Mouse (Mus musculus): ENCODE results near the gene Kcnh7.

The Kcnh7 gene

GRCm38 (mm10) chr2:63183563-63184545 is at the start of gene Kcnh7:
Gene Kcnh7, minus strand, starts transcription at chr2:63184287.
- in situ Hi-C loops (cut with MboI, MseI): no loop called here

- in situ Hi-C loops (cut with MboI, MseI): no loop called here
These were observed 23.3 kb upstream of the Kcnh7 start for GRCm38 (mm10) chr2:63207435-63207834.

- in situ Hi-C loops (cut with MboI, MseI): no loop called here
These were observed 1.9 kb upstream of the Kcnh7 start for GRCm38 (mm10) chr2:63186014-63186413.

- in situ Hi-C loops (cut with MboI, MseI): no loop called here
These were observed 704 bp upstream of the Kcnh7 start for GRCm38 (mm10) chr2:63184551-63185430.

- in situ Hi-C loops (cut with MboI, MseI): no loop called here
These were observed 30.4 kb downstream of the Kcnh7 start for GRCm38 (mm10) chr2:63153701-63154100.

GRCm38 (mm10) chr2:63127762-63128516 is 56.1 kb downstream of the Kcnh7 start:
- in situ Hi-C loops (cut with MboI, MseI): no loop called here

- in situ Hi-C loops (cut with MboI, MseI): no loop called here
These were observed 63.8 kb downstream of the Kcnh7 start for GRCm38 (mm10) chr2:63120316-63120715.

- in situ Hi-C loops (cut with MboI, MseI): no loop called here
These were observed 66.6 kb downstream of the Kcnh7 start for GRCm38 (mm10) chr2:63117209-63118193.

- in situ Hi-C loops (cut with MboI, MseI): no loop called here
These were observed 78.1 kb downstream of the Kcnh7 start for GRCm38 (mm10) chr2:63105971-63106370.

GRCm38 (mm10) chr2:63099676-63100075 is 84.4 kb downstream of the Kcnh7 start:
- in situ Hi-C loops (cut with MboI, MseI): no loop called here

GRCm38 (mm10) chr2:63091775-63092174 is 92.3 kb downstream of the Kcnh7 start:
- in situ Hi-C loops (cut with MboI, MseI): no loop called here

GRCm38 (mm10) chr2:63090447-63090846 is 93.6 kb downstream of the Kcnh7 start:
- in situ Hi-C loops (cut with MboI, MseI): no loop called here

- in situ Hi-C loops (cut with MboI, MseI): no loop called here
These were observed 125.7 kb downstream of the Kcnh7 start for GRCm38 (mm10) chr2:63058386-63058785.

GRCm38 (mm10) chr2:63049884-63050283 is 134.2 kb downstream of the Kcnh7 start:
- in situ Hi-C loops (cut with MboI, MseI): no loop called here

- in situ Hi-C loops (cut with MboI, MseI): no loop called here
These were observed 144.4 kb downstream of the Kcnh7 start for GRCm38 (mm10) chr2:63039718-63040117.

GRCm38 (mm10) chr2:63014909-63015308 is 169.2 kb downstream of the Kcnh7 start:
- in situ Hi-C loops (cut with MboI, MseI): no loop called here

- in situ Hi-C loops (cut with MboI, MseI): no loop called here
These were observed 174.9 kb downstream of the Kcnh7 start for GRCm38 (mm10) chr2:63009141-63009540.

- in situ Hi-C loops (cut with MboI, MseI): no loop called here
These were observed 181.3 kb downstream of the Kcnh7 start for GRCm38 (mm10) chr2:63002784-63003183.

GRCm38 (mm10) chr2:62997692-62998091 is 186.4 kb downstream of the Kcnh7 start:
- in situ Hi-C loops (cut with MboI, MseI): no loop called here

GRCm38 (mm10) chr2:62988616-62989015 is 195.5 kb downstream of the Kcnh7 start:
- in situ Hi-C loops (cut with MboI, MseI): no loop called here

All from T-helper 1 cell (primary cell).